Mouse (Mus musculus): ENCODE measurements around the gene Foxf2.
A peak's percentile ranks its signal among the peaks of the same experiment; 100 is the strongest.

Gene Foxf2

GRCm38 (mm10) chr13:31625333-31626101, at the start of gene Foxf2:
Foxf2 (plus strand) TSS chr13:31625816.
- no peak for DNase-seq

- no peak for DNase-seq
These were observed 48.9 kb upstream of the Foxf2 start for GRCm38 (mm10) chr13:31576696-31577095.

- no peak for DNase-seq
These were observed 48.0 kb upstream of the Foxf2 start for GRCm38 (mm10) chr13:31577576-31577975.

- no peak for DNase-seq
These were observed 47.2 kb upstream of the Foxf2 start for GRCm38 (mm10) chr13:31578389-31578788.

GRCm38 (mm10) chr13:31579866-31580265, 45.8 kb upstream of the Foxf2 start:
- DNase-seq, result no peak

- no peak for DNase-seq
These were observed 38.3 kb upstream of the Foxf2 start for GRCm38 (mm10) chr13:31587341-31587740.

GRCm38 (mm10) chr13:31599576-31599975, 26.0 kb upstream of the Foxf2 start:
- DNase-seq, result no peak

- DNase-seq, result no peak
These were observed 21.7 kb upstream of the Foxf2 start for GRCm38 (mm10) chr13:31603964-31604363.

GRCm38 (mm10) chr13:31614724-31615465, 10.7 kb upstream of the Foxf2 start:
- no peak for DNase-seq

- no peak for DNase-seq
These were observed 10.0 kb upstream of the Foxf2 start for GRCm38 (mm10) chr13:31615561-31616165.

- no peak for DNase-seq
These were observed 7.6 kb upstream of the Foxf2 start for GRCm38 (mm10) chr13:31618001-31618400.

GRCm38 (mm10) chr13:31618416-31618815, 7.2 kb upstream of the Foxf2 start:
- DNase-seq, result peak; percentile 62

GRCm38 (mm10) chr13:31618919-31619655, 6.5 kb upstream of the Foxf2 start:
- no peak for DNase-seq

GRCm38 (mm10) chr13:31619826-31620498, 5.7 kb upstream of the Foxf2 start:
- DNase-seq, result no peak

GRCm38 (mm10) chr13:31620499-31620847, 5.1 kb upstream of the Foxf2 start:
- no peak for DNase-seq

GRCm38 (mm10) chr13:31620937-31621336, 4.7 kb upstream of the Foxf2 start:
- no peak for DNase-seq

- no peak for DNase-seq
These were observed 3.9 kb upstream of the Foxf2 start for GRCm38 (mm10) chr13:31621741-31622140.

- no peak for DNase-seq
These were observed 3.2 kb upstream of the Foxf2 start for GRCm38 (mm10) chr13:31622371-31622770.

- no peak for DNase-seq
These were observed 2.3 kb upstream of the Foxf2 start for GRCm38 (mm10) chr13:31623291-31623690.

GRCm38 (mm10) chr13:31623906-31624860, 1.4 kb upstream of the Foxf2 start:
- no peak for DNase-seq

GRCm38 (mm10) chr13:31624966-31625332, 667 bp upstream of the Foxf2 start:
- DNase-seq, result no peak

Measured in right cerebral cortex, adult 18-20 months (tissue).